Mouse (Mus musculus) erythroid progenitor cell, adult 5-6 weeks (primary cell): ENCODE measurements around the gene Itpr3. TPM values are rescaled to one million over a fixed set of nuclear protein-coding genes. Genes with fewer than 3 reads are reported as not detected.

Experiments
- ATAC-seq: replicated peaks from 2 replicates; pipeline ENCODE4 v1.8.0; 2016; ENCODE audit warnings: moderate number of reproducible peaks, mild to moderate bottlenecking, moderate TSS enrichment, inconsistent platforms; ENCODE audit not compliant: poor library complexity, low FRiP score, severe bottlenecking
- total RNA-seq, 2 experiments: library from RNA; stranded (forward) in 1 of 2; stranded (reverse) in 1 of 2; fragments of 150-400 nt in 1 of 2; fragments of 186-747, 209-891 nt in 1 of 2; gene quantifications; 2 replicates each; pipeline versions ENCODE4 v1.2.3 to v1.2.4; 2015 to 2017; ENCODE audit warnings: low replicate concordance in 2 of 2

Gene Itpr3
- total RNA-seq (2015; ENCODE audit: low replicate concordance) (1.3 and 9.0 TPM in 2 replicates), total RNA-seq (2017; ENCODE audit: low replicate concordance) (0.98 and 2.2 TPM in 2 replicates)

GRCm38 (mm10) chr17:27056812-27057516 lies at the start of gene Itpr3:
TSS of gene Itpr3 (plus strand) at chr17:27057304.
- ATAC-seq, result no peak

GRCm38 (mm10) chr17:27008277-27008676 lies 48.8 kb upstream of the Itpr3 start:
- no peak for ATAC-seq

GRCm38 (mm10) chr17:27011167-27011566 lies 45.9 kb upstream of the Itpr3 start:
- ATAC-seq, result no peak

- ATAC-seq, result 0 out of 2 replicates have a peak, but pooled peaks have one; percentile 57
Measured at GRCm38 (mm10) chr17:27011998-27012672, 45.0 kb upstream of the Itpr3 start.

- no peak for ATAC-seq
Measured at GRCm38 (mm10) chr17:27012909-27013308, 44.2 kb upstream of the Itpr3 start.

GRCm38 (mm10) chr17:27017564-27018499 lies 39.3 kb upstream of the Itpr3 start:
- ATAC-seq, result peak; percentile 87

GRCm38 (mm10) chr17:27018555-27019196 lies 38.4 kb upstream of the Itpr3 start:
- no peak for ATAC-seq

GRCm38 (mm10) chr17:27021076-27021475 lies 36.0 kb upstream of the Itpr3 start:
- no peak for ATAC-seq

GRCm38 (mm10) chr17:27021736-27022135 lies 35.4 kb upstream of the Itpr3 start:
- no peak for ATAC-seq

- ATAC-seq, result no peak
Measured at GRCm38 (mm10) chr17:27023342-27023741, 33.8 kb upstream of the Itpr3 start.

- ATAC-seq, result no peak
Measured at GRCm38 (mm10) chr17:27025326-27025902, 31.7 kb upstream of the Itpr3 start.

- ATAC-seq, result no peak
Measured at GRCm38 (mm10) chr17:27025951-27026350, 31.2 kb upstream of the Itpr3 start.

- peak; percentile 79 for ATAC-seq
Measured at GRCm38 (mm10) chr17:27027460-27028283, 29.4 kb upstream of the Itpr3 start.

GRCm38 (mm10) chr17:27028284-27028795 lies 28.8 kb upstream of the Itpr3 start:
- ATAC-seq, result peak; percentile 87

- peak; percentile 7; the same call in 1 of the 2 replicates for ATAC-seq
Measured at GRCm38 (mm10) chr17:27028909-27029308, 28.2 kb upstream of the Itpr3 start, which contains the start of gene Bak1. TSS of gene Bak1 (minus strand) at chr17:27029009.

GRCm38 (mm10) chr17:27029431-27029830 lies 27.7 kb upstream of the Itpr3 start:
- no peak for ATAC-seq

- ATAC-seq, result no peak
Measured at GRCm38 (mm10) chr17:27030896-27031295, 26.2 kb upstream of the Itpr3 start.

GRCm38 (mm10) chr17:27032328-27032727 lies 24.8 kb upstream of the Itpr3 start:
- no peak for ATAC-seq
